Mouse (Mus musculus) heart, embryonic 12.5 days (tissue): ENCODE results near the gene Dgcr6. TPM values are rescaled to one million over a fixed set of nuclear protein-coding genes. Genes with fewer than 3 reads are reported as not detected.
"Not testable (repeated sequence)": the region's sequence is repeated elsewhere in the genome, so short reads cannot be mapped to it uniquely, and the experiment has no call there.

ENCODE experiments used
- ATAC-seq: fragments of 200-750 bp; cut with Nextera tagmentation; 2 replicates; pipeline ENCODE4 v1.8.0; 2017; ENCODE audit warnings: moderate TSS enrichment, moderate library complexity; ENCODE audit not compliant: insufficient number of reproducible peaks, low FRiP score
- H3K27ac ChIP-seq: fragments of 300-500 bp; sonication (generic); 2 replicates; pipeline ENCODE4 v1.5.1; 2016; ENCODE audit warnings: mild to moderate bottlenecking, moderate library complexity; ENCODE audit not compliant: poor library complexity, severe bottlenecking
- H3K27me3 ChIP-seq: fragments of 300-500 bp; sonication (generic); replicated peaks from 2 replicates; pipeline ENCODE4 v1.6.1; 2016; ENCODE audit warnings: mild to moderate bottlenecking, moderate library complexity
- H3K36me3 ChIP-seq: fragments of 300-500 bp; sonication (generic); 2 replicates; pipeline ENCODE4 v1.6.1; 2016; ENCODE audit warnings: mild to moderate bottlenecking, moderate library complexity
- H3K4me1 ChIP-seq: fragments of 300-500 bp; sonication (generic); replicated peaks from 2 replicates; pipeline ENCODE4 v1.6.1; 2016; ENCODE audit warnings: mild to moderate bottlenecking
- H3K4me2 ChIP-seq: fragments of 300-500 bp; sonication (generic); 2 replicates; pipeline ENCODE4 v1.6.1; 2016; ENCODE audit warnings: mild to moderate bottlenecking, moderate library complexity
- H3K4me3 ChIP-seq: fragments of 300-500 bp; sonication (generic); 2 replicates; pipeline ENCODE4 v1.5.1; 2016; ENCODE audit warnings: mild to moderate bottlenecking
- H3K9ac ChIP-seq: fragments of 300-500 bp; sonication (generic); 2 replicates; pipeline ENCODE4 v1.6.1; 2016; ENCODE audit warnings: mild to moderate bottlenecking, moderate library complexity
- H3K9me3 ChIP-seq: fragments of 300-500 bp; sonication (generic); replicated peaks from 2 replicates; pipeline ENCODE4 v1.6.1; 2016; ENCODE audit warnings: mild to moderate bottlenecking, moderate library complexity
- WGBS: fragments of 180-500 bp; shearing (Covaris S2); methylation state at CpG from one replicate; pipeline ENCODE4 v1.1.7; 2016; 5-methylcytosine and 5-hydroxymethylcytosine counted together
- polyA plus RNA-seq: library from polyadenylated mRNA; unstranded; fragments of >200 nt; fragmentation: Nextera tagmentation; extraction: Ambion mirVana; gene quantifications from 2 replicates; pipeline ENCODE4 v1.2.1, GENCODE M21; 2016

Dgcr6 gene
- polyA plus RNA-seq = 56.7 and 59.2 TPM in 2 replicates

DNA sequence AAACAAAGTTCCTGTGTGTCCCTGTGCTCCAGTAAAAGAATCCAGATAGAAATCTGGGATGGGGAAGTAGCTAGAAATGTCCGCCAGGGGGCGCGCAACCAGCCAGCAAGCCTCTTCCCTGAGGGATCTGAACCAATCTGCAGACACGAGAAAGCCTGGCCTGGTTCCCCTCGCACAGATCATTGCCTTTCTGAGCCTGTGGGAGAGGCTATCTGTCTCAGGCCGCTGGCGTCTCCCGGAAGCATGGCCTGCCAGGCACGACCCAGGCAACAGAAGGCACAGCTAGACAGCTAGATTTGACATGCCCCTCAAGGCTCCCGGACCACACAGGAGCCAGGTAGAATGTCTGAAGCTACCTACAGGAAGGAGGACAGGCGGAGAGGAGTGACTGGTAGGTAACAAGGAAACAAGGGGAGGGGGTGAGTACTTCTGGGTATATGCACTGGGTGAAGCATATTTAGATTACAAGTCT lies at the start of gene Dgcr6:
TSS of gene Dgcr6 (plus strand) at position 130 of the 472 bp plus-strand sequence.
- Histone ChIP-seq H3K4me2 (no peak within 1 kb of the TSS), H3K36me3 (no peaks in the 10 kb centered on the region), H3K4me1 (peaks cover 11% of the 10 kb centered on the region), H3K9me3 (no peaks in the 10 kb centered on the region), H3K4me3 (no peak within 1 kb of the TSS), H3K27ac (no peak within 1 kb of the TSS), H3K9ac (no peak within 1 kb of the TSS), H3K27me3 (peaks cover 13% of the 10 kb centered on the region; the same call in 1 of the 2 replicates)
- ATAC-seq = peak; percentile 46; the same call in 1 of the 2 replicates
- WGBS = 12% methylated on average over 11 of the region's 11 CpGs

- Histone ChIP-seq H3K9me3 (no peaks in the 10 kb centered on the region), H3K4me3 (no peak overlapping the region), H3K4me2 (no peak overlapping the region), H3K27me3 (no peaks in the 10 kb centered on the region), H3K36me3 (no peaks in the 10 kb centered on the region), H3K27ac (no peak overlapping the region), H3K9ac (no peak overlapping the region), H3K4me1 (no peaks in the 10 kb centered on the region)
- ATAC-seq = no peak
- WGBS = 82% methylated on average over 5 of the region's 5 CpGs
These were observed 48.1 kb upstream of the Dgcr6 start for GRCm38 (mm10) chr16:18004589-18004988.

DNA sequence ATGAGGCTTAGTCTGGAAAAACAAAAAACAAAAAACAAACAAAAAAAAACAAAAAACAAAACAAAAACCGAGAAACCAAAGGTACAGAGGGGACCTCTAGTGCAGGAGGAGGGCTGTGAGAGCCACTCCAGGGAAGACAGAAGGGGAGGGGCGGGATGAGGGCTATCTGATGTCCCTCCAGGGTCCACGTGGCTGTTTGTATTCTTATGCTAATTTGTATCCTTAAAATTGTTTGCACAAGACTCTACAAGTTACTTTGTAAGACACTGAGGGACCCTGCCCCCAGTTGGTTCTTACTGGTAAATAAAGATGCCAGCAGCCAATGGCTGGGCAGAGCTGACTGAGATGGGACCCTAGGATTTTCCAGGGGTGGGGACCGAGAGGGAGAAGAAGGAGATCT lies 45.6 kb upstream of the Dgcr6 start:
- H3K36me3 ChIP-seq = no peaks in the 10 kb centered on the region
- no peak overlapping the region for H3K27ac ChIP-seq
- H3K27me3 ChIP-seq = no peaks in the 10 kb centered on the region
- H3K4me1 ChIP-seq = no peaks in the 10 kb centered on the region
- H3K9me3 ChIP-seq = no peaks in the 10 kb centered on the region
- ATAC-seq = no peak
- H3K9ac ChIP-seq = no peak overlapping the region
- 51% methylated on average over 4 of the region's 4 CpGs for WGBS
- no peak overlapping the region for H3K4me2 ChIP-seq
- no peak overlapping the region for H3K4me3 ChIP-seq

- H3K36me3 ChIP-seq = no peaks in the 10 kb centered on the region
- no peak overlapping the region for H3K4me3 ChIP-seq
- 65% methylated on average over 6 of the region's 6 CpGs for WGBS
- H3K4me2 ChIP-seq = no peak overlapping the region
- H3K9ac ChIP-seq = no peak overlapping the region
- ATAC-seq = no peak
- no peaks in the 10 kb centered on the region for H3K4me1 ChIP-seq
- H3K9me3 ChIP-seq = no peaks in the 10 kb centered on the region
- no peak overlapping the region for H3K27ac ChIP-seq
- H3K27me3 ChIP-seq = no peaks in the 10 kb centered on the region
These were observed 41.6 kb upstream of the Dgcr6 start for GRCm38 (mm10) chr16:18011101-18011500.

DNA sequence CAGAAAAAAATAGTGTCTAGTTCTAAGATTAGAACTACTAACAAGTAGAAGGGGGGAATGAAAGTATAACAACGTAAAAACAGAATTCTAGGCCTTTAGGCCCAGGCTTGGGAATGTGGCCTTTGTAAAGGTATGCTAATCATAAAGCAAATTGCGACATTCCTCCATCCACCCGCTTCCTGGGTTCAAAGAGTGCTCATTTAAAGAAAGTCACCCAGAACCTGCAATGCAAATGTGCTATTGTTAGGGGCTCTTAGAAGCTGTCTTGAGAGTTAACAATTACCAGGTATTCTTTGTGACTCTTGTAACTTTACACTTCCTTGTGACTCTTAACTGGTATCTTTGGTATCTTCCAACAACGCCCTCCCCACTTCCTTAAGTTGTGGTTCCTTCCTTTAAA lies 36.2 kb upstream of the Dgcr6 start:
- not testable (repeated sequence) for ATAC-seq, H3K4me2 ChIP-seq, H3K27ac ChIP-seq, H3K27me3 ChIP-seq, H3K36me3 ChIP-seq, H3K9me3 ChIP-seq, H3K4me1 ChIP-seq, H3K9ac ChIP-seq, H3K4me3 ChIP-seq
- WGBS = 62% methylated on average over 4 of the region's 4 CpGs

GRCm38 (mm10) chr16:18022780-18023557 lies 29.7 kb upstream of the Dgcr6 start:
- Histone ChIP-seq H3K4me2 (no peak overlapping the region), H3K27me3 (0 out of 2 replicates have a peak, but pooled peaks cover 7% of the 10 kb centered on the region), H3K9ac (no peak overlapping the region), H3K27ac (no peak overlapping the region), H3K9me3 (no peaks in the 10 kb centered on the region), H3K36me3 (no peaks in the 10 kb centered on the region), H3K4me1 (no peaks in the 10 kb centered on the region), H3K4me3 (no peak overlapping the region)
- WGBS = 67% methylated on average over 8 of the region's 8 CpGs
- ATAC-seq = no peak

DNA sequence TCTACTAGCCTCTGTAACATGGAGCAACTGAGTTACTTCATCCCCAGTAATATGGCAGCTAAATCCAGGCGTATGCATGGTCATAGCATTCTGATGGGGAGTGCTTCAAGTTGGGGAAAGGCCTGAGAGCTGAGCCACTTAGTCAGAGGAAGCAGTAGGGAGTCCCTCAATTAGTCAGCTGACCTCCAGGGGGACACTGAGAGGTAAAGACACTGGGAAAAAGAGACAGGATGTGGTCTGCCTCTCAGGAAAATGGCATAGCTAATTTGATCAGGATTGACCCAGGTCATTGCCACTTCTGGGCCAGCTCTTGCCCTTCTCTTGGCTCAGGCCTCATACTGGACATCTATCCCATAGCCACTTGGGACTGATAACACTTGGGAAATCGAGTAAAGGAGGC lies 25.3 kb upstream of the Dgcr6 start:
- no peak overlapping the region for H3K4me2 ChIP-seq
- H3K9me3 ChIP-seq = no peaks in the 10 kb centered on the region
- H3K27ac ChIP-seq = no peak overlapping the region
- 53% methylated on average over 2 of the region's 2 CpGs for WGBS
- ATAC-seq = no peak
- H3K36me3 ChIP-seq = no peaks in the 10 kb centered on the region
- H3K4me3 ChIP-seq = no peak overlapping the region
- no peak overlapping the region for H3K9ac ChIP-seq
- H3K4me1 ChIP-seq = no peaks in the 10 kb centered on the region
- H3K27me3 ChIP-seq = 0 out of 2 replicates have a peak, but pooled peaks cover 4% of the 10 kb centered on the region

DNA sequence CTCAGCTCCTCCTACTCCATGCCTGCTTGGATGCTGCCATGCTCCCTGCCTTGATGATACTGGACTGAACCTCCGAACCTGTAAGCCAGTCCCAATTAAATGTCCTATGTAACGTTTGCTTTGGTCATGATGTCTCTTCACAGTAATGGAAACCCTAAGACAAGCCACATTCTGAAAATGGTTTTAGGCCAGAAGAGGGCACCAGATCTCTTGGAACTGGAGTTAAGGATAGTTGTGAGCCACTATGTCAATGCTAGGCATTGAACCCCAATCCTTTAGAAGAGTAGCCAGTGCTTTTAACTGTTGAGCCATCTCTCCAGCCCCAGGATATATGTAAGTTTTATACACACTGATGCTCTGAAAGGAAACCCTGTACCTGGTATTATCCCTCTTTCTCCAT lies 20.9 kb upstream of the Dgcr6 start:
- Histone ChIP-seq H3K9me3 (no peaks in the 10 kb centered on the region), H3K4me2 (no peak overlapping the region), H3K4me1 (no peaks in the 10 kb centered on the region), H3K36me3 (no peaks in the 10 kb centered on the region), H3K9ac (no peak overlapping the region), H3K27me3 (peaks cover 4% of the 10 kb centered on the region), H3K4me3 (no peak overlapping the region), H3K27ac (no peak overlapping the region)
- 47% methylated on average over 2 of the region's 2 CpGs for WGBS
- no peak for ATAC-seq

GRCm38 (mm10) chr16:18033289-18033688 lies 19.4 kb upstream of the Dgcr6 start:
- Histone ChIP-seq H3K4me2 (no peak overlapping the region), H3K27ac (no peak overlapping the region), H3K9me3 (no peaks in the 10 kb centered on the region), H3K9ac (no peak overlapping the region), H3K36me3 (no peaks in the 10 kb centered on the region), H3K4me1 (no peaks in the 10 kb centered on the region), H3K4me3 (no peak overlapping the region), H3K27me3 (peaks cover 11% of the 10 kb centered on the region)
- no peak for ATAC-seq
- WGBS = 44% methylated on average over 4 of the region's 4 CpGs

- no peak overlapping the region for H3K4me3 ChIP-seq
- no peak overlapping the region for H3K9ac ChIP-seq
- H3K9me3 ChIP-seq = no peaks in the 10 kb centered on the region
- no peak overlapping the region for H3K27ac ChIP-seq
- H3K36me3 ChIP-seq = no peaks in the 10 kb centered on the region
- 72% methylated on average over 4 of the region's 4 CpGs for WGBS
- peaks cover 16% of the 10 kb centered on the region for H3K27me3 ChIP-seq
- H3K4me2 ChIP-seq = no peak overlapping the region
- no peaks in the 10 kb centered on the region for H3K4me1 ChIP-seq
- ATAC-seq = no peak
These were observed 18.4 kb upstream of the Dgcr6 start for GRCm38 (mm10) chr16:18034286-18034685.

- H3K27ac ChIP-seq = no peak overlapping the region
- peak; percentile 83 for ATAC-seq
- WGBS = 12% methylated on average over 16 of the region's 16 CpGs
These were observed 16.2 kb upstream of the Dgcr6 start for GRCm38 (mm10) chr16:18036425-18036955.

More at GRCm38 (mm10) chr16:18036425-18036955, 16.2 kb upstream of the Dgcr6 start:
- no peak overlapping the region for H3K4me3 ChIP-seq
- no peaks in the 10 kb centered on the region for H3K36me3 ChIP-seq
- H3K9ac ChIP-seq = no peak overlapping the region
- H3K4me1 ChIP-seq = no peaks in the 10 kb centered on the region
- no peak overlapping the region for H3K4me2 ChIP-seq
- H3K27me3 ChIP-seq = peaks cover 26% of the 10 kb centered on the region
- H3K9me3 ChIP-seq = no peaks in the 10 kb centered on the region
